Mouse (Mus musculus) hematopoietic stem cell, adult 5-6 weeks (primary cell): ENCODE results near the gene Igf2r. TPM values are rescaled to one million over a fixed set of nuclear protein-coding genes. Genes with fewer than 3 reads are reported as not detected.

Experiments used
- ATAC-seq, 2 experiments: fragments of 125-278 bp in 1 of 2; replicated peaks in 1 of 2; 2 replicates each; pipeline ENCODE4 v1.8.0; 2016 to 2017; ENCODE audit warnings: inconsistent platforms in 2 of 2, mild to moderate bottlenecking in 2 of 2, moderate number of reproducible peaks in 2 of 2, low read depth in 1 of 2, moderate TSS enrichment in 1 of 2; ENCODE audit not compliant: low FRiP score in 2 of 2, poor library complexity in 2 of 2, severe bottlenecking in 2 of 2, insufficient read depth in 1 of 2, low TSS enrichment in 1 of 2
- total RNA-seq: library from RNA; stranded (forward); fragments of 172-1452, 232-1000 nt; gene quantifications from 2 replicates; pipeline ENCODE4 v1.2.3, GENCODE M21; 2017

Igf2r gene
- total RNA-seq, 1 experiment from 2014 or later = 17.5 TPM

DNA sequence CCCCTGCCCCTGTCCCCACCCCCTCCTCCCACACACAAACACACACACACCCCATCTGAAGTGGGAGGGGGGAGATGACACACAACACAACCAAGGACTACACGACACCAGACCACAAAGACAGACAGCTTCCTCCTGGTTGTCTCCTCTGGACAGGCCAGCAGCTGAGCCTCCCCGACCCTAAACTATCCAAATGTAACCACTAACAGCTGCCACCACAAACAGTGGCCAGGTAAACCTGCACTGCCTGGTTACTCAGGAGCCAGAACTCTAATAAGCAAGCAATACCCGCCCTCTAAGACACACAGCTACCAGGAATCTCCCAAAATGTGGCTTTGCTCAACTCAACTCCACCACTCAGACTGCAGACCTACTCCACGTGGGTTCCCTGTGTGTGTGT is 13.5 kb downstream of the Igf2r start:
- no peak for ATAC-seq

- peak; percentile 42 to 52 for ATAC-seq
Measured at GRCm38 (mm10) chr17:12755146-12755545, 14.3 kb downstream of the Igf2r start.

- ATAC-seq = peak; percentile 86 to 91
Measured at GRCm38 (mm10) chr17:12754243-12755007, 15.0 kb downstream of the Igf2r start.

GRCm38 (mm10) chr17:12753050-12753449 is 16.4 kb downstream of the Igf2r start:
- no peak for ATAC-seq

GRCm38 (mm10) chr17:12751641-12752040 is 17.8 kb downstream of the Igf2r start:
- no peak for ATAC-seq

DNA sequence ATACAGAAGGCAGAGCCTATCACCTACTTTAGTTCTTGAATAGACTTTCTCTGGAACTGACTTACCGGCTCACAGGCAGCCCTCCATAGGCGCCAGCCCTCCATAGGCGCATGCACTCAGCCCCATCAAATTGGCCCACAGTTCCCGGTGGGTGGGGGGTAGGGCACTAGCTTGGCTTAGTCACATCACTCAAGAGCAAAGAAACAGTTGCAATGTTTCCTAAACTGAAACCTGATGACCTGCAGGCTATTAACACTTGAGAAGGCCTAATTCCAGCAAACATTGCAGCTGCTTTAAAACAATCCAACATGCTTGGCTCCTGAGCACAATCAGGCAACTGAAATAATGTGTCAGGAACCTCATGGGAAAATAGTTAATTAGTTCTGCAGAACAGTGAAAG is 18.2 kb downstream of the Igf2r start:
- ATAC-seq = no peak

DNA sequence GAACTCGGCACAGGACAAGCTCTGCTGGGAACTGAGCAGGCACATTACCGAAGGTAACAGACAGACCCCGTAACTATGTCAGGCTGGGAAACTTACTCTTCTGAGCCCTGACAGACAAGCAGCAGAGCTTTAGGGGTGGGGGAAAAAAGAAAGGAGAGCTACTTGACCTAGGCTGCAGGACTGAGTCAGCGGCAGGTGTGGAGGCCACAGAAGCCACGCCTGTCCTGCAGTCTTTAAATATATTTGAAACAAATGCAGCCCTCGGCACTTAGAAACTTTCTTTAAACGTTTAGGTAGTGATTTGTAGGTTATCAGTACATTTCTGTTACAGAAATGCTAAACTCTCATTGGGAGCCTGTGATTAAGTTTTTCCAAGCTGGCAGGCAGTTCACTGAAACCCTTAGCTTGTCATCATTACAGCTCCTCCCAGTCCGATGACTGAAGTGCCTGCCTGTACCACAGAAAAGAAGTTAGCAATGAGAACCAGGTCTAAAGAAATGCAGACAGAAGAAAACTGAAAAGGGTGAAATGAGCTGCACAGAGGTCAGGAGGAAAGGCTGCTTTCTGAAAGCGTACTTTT is 18.8 kb downstream of the Igf2r start:
- ATAC-seq = no peak

GRCm38 (mm10) chr17:12749421-12750367 is 19.8 kb downstream of the Igf2r start:
- ATAC-seq = no peak

GRCm38 (mm10) chr17:12745761-12746160 is 23.7 kb downstream of the Igf2r start:
- ATAC-seq = peak; percentile 77 to 79

GRCm38 (mm10) chr17:12744071-12744470 is 25.4 kb downstream of the Igf2r start:
- ATAC-seq = no peak

DNA sequence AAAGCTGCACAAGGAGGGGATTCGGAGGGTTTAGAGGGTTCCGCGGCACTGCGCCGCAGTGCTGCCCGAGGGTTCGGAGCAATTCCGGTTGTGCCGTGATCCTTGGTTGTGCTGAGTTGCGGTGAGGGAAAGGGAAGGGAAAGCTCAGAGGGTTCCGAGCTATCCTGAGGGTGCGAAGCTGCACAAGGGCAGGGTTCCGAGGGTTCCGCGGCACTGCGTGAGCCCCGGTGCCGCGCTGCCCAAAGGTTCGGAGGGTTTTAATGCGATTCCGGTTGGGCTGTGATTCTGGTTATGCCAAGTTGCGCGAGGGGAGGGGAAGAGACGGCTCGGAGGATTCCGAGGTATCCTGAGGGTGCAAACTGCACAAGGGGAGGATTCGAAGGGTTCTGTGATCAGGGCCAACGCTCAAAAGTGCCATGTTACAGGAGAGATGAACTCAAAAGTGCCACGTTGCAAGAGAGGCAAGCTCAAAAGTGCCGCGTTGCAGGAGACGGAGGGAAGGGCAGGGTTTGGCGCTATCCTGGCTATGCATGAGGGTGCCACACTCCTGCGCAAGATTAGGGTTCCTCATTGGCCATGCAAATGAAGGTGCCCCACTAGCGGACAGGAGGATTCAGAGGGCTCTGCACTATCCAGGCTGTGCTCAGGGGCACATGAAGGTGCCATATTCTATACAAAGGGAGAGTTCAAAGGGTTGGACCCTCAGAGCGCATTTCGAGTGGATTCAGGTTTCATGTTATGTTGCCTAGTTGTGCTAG is 27.1 kb downstream of the Igf2r start:
- peak in 1 of 2 experiments; percentile 18; a peak in 1 of 4 replicates for ATAC-seq

DNA sequence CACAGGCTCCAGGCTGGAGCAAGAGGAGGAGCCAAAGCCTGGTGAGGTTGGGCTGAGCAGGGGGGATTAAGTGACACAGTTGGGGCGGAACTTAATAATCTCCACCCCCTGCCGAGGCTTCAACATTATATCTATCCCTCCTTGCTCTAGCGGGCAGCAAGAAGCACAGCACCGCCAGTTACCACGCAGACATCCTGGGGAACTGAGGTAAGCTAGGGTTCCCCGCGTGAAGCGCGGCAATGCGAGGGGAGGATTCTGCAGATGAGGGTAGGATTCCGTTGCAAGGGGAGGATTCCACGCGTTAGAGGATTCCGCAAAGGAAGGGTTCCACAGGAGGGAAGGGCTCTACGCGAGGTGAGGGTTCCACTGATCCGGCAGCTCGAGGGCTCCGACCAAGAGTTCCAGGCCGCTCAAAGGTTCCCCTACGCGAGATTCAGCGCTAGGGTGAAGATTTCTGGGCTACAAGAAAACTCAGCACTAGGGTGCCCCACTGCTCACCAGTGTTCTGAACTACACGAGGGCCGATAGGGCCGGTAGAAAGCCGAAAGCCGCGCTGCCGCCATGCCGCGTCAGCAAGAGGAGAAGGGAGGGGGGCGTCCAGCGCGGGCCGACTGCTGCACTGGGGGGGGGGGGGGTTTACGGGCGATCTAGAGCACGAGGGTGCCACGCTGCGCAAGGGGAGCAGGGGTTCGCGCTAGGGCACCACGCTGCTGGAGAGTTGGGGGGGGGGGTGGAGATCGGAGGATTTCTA is 28.1 kb downstream of the Igf2r start:
- ATAC-seq = peak; percentile 50 to 65

DNA sequence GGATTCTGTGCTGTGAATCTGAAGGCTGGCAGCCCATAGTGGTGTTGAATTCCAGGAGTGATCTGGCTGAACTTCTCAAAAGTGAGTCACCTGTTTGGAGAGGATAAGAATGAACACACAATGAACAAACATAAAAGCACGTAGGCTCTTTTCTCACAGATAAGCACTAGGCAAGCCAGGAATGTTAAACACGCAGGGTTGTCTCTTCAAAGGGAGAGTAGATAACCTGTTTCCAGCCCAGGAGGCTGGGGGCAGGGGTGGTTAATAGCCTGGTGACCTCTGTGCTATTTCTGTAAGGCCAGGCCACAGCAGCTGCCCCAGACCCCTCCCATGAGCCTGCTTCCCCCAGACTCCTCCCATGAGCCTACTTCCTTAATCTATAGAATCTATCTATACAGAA is 29.1 kb downstream of the Igf2r start:
- ATAC-seq = no peak

GRCm38 (mm10) chr17:12739516-12739915 is 29.9 kb downstream of the Igf2r start:
- ATAC-seq = no peak

DNA sequence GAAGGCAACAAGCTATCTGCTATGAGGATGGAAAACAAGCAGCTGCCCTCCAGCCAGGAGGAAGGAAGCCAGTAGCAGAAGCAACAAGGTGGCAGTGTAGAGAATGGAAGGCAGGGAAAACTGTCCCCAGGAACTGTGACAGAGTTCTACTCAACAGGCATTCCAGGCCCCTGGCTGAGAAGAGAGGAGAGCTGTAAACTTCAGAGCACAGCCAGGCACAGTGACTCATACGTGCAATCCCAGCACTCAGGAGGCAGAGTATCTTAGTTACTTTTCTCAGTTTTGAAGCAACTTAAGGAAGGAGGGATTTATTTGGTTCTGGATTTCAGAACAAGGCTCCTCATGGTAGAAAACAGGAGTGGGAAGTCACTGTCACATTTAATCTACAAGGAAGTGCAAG is 31.5 kb downstream of the Igf2r start:
- ATAC-seq = no peak

DNA sequence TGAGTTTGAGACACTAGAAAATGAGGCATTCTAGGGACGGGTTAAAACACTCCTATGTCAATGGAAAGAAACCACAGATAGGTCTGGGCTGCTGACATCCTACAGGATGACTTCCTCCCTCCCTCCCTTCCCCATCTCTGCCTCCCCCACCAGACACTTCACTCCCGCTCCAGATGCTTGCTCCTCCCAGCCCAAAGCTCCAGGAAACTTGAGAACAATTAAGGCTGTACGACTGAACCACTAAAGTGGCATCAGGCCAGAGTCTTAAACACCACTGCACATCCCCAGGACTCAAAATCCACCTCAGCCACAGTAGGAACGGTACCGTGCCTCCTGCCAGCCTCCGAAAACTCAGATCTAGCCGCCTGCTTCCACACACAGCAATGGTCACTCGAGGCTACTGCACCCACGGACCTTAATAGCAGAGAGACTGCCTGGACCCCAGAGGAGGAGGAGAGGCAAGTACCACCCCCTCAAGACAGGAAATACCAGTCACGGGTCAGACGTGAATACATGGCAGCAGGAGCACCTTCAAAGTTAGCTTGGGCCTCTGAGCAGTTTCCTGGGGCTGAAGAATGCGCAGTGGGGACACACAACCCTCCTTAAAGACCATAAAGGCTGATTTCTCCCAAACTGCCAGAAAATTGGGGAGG is 35.1 kb downstream of the Igf2r start:
- 0 out of 4 replicates have a peak, but pooled peaks have one; percentile 15 to 30 for ATAC-seq
